Mouse (Mus musculus) heart, adult 10 weeks (tissue): ENCODE measurements around the gene Usp26. TPM values are rescaled to one million over a fixed set of nuclear protein-coding genes. Genes with fewer than 3 reads are reported as not detected.

ENCODE experiments used
- polyA plus RNA-seq: library from polyadenylated mRNA; stranded (reverse); fragments of 350-450 nt; fragmentation: Illumina TruSeq; extraction: RNeasy Lipid Tissue Mini Kit (QIAGEN cat#74804); gene quantifications from one replicate; pipeline ENCODE4 v1.2.3, GENCODE M21; 2014; ENCODE audit warnings: low read depth, low replicate concordance

Gene Usp26
- polyA plus RNA-seq: not detected

GRCm38 (mm10) chrX:51801133-51801532, at the start of gene Usp26:
TSS of gene Usp26 (minus strand) at chrX:51801233.

Other genes starting within 250 kb of the Usp26 start
- gene Hs6st2, start 119.4 kb downstream of the Usp26 start, polyA plus RNA-seq: 0.47 TPM
- gene 1700080O16Rik, start 171.5 kb upstream of the Usp26 start, polyA plus RNA-seq: not detected